Mouse (Mus musculus) spleen, embryonic (tissue): ENCODE measurements around the gene Chit1.

Source experiments
- CTCF ChIA-PET: fragments of 350-600 bp; sonication (Branson Sonifier 250); formaldehyde crosslinking; loops from one replicate; lab custom pipeline; 2022; lab: Charles Lee

Chit1 gene

DNA sequence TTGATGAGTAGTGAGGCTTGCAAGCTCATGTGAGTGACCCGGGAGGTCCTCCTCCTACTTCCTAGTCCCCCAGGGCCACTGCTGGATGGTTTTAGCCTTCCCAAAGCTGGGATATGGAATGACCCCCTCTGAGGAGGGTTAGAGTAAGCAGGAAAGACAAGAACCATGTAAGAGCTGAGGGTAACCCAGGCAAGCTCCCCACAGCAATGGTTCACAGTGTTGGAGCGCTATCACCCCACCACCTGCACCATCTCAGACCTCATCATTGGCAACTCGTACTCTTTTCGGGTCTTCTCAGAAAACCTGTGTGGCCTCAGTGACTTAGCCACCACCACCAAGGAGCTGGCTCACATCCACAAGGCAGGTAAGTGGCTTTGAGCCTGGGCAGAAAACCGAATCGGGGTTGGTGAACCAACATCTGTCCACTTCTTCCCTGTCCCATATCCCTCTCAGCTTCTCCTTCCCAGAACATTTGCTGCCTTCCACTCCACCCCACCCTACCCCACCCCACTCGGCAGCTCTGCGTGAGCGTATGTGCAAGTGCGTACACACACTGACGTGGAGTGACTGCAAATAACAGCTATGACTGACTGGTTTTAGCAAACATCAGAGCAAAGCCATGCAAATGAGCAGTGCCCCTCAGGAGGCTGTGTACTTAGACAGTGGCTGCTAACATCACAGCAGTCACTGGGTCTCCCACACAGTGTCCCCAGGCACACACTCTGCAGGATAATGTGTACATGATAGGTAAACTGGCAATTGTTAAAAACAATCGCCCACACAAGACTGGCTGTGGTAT is 87.4 kb downstream of the Chit1 start:
- CTCF ChIA-PET: interaction anchor here (0.5 kb wide), 1 partner anchor 14 kb away, joined by 8 read pairs; no protein-coding TSS in a partner anchor

DNA sequence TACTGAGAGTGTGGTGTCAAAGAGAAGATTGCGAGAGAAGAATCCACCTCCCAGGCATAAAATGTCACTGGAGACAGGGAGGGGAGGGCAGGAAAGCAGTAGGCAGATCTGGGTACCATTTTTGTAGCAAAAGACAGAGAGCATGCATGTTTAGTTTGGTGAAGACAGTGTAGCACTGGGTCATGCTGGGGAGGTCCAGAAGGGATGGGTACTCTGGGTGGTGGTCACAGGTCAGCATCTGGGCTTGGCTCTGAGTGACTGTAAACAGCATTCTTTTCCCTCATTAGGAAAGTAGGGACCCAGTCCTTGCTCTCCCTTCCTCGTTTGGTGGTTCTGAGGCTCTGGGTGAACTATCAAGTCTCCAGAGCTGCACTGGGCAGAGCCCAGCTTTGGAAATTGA is 89.4 kb downstream of the Chit1 start:
- CTCF ChIA-PET: interaction anchor here (0.7 kb wide), 1 partner anchor 44 kb away, joined by 3 read pairs; no protein-coding TSS in a partner anchor
